ENCODE assay signal across 8 mouse cellular contexts in genomic region chr2:156904976-156905717, GRCm38 (mm10). TPM values are rescaled to one million over a fixed set of nuclear protein-coding genes. Genes with fewer than 3 reads are reported as not detected.
DNase-seq lines count a peak whose midpoint lies in the region; ATAC-seq lines count a peak whose summit lies in the region.

No protein-coding gene starts in this region.

- H3K27me3 ChIP-seq in liver, embryonic 11.5 days (replicated peaks; ENCODE audit: control insufficient read depth, insufficient read depth, low read length): no peaks in the 10 kb centered on the region
- H3K27me3 ChIP-seq in embryonic facial prominence, embryonic 14.5 days (replicated peaks; ENCODE audit: control insufficient read depth, insufficient read depth, low read length): no peaks in the 10 kb centered on the region
- no peaks in the 10 kb centered on the region for H3K27me3 ChIP-seq in limb, embryonic 11.5 days (ENCODE audit: control insufficient read depth, insufficient read depth, low read length)

- H3K4me3 ChIP-seq in liver, embryonic 11.5 days (ENCODE audit: low read depth, low read length): no peak overlapping the region
- no peak overlapping the region for H3K4me3 ChIP-seq in embryonic facial prominence, embryonic 14.5 days (ENCODE audit: low read depth, low read length)
- no peak overlapping the region for H3K4me3 ChIP-seq in limb, embryonic 11.5 days (ENCODE audit: low read depth, low read length)

- H3K9ac ChIP-seq in liver, embryonic 11.5 days (ENCODE audit: low read depth, low read length): no peak overlapping the region
- H3K9ac ChIP-seq in embryonic facial prominence, embryonic 14.5 days (ENCODE audit: low read depth, low read length): no peak overlapping the region
- no peak overlapping the region for H3K9ac ChIP-seq in limb, embryonic 11.5 days (ENCODE audit: low read length)

- no peaks in the 10 kb centered on the region for H3K36me3 ChIP-seq in liver, embryonic 11.5 days (ENCODE audit: control insufficient read depth, insufficient read depth, low read length)
- no peaks in the 10 kb centered on the region for H3K36me3 ChIP-seq in embryonic facial prominence, embryonic 14.5 days (ENCODE audit: control insufficient read depth, insufficient read depth, low read length)
- H3K36me3 ChIP-seq in limb, embryonic 11.5 days (ENCODE audit: control insufficient read depth, insufficient read depth, low read length): no peaks in the 10 kb centered on the region

- peak; percentile 52 for DNase-seq in liver
- no peak for DNase-seq in liver, embryonic 11.5 days (ENCODE audit: low spot score)
- peak; percentile 40 to 60 for DNase-seq in adrenal gland, adult 18-20 months (ENCODE audit: low spot score in 2 of 2)
- peak; percentile 43 for DNase-seq in embryonic facial prominence, embryonic 14.5 days (ENCODE audit: low spot score)
- peak; percentile 33 to 68 for DNase-seq in kidney, adult 8-10 months
- DNase-seq in limb, embryonic 11.5 days (ENCODE audit: low spot score): peak; percentile 78
- peak; percentile 81 for DNase-seq in right cerebral cortex, postnatal 14 days

- ATAC-seq in liver, embryonic 11.5 days (replicated peaks; ENCODE audit: low FRiP score): no peak
- ATAC-seq in embryonic facial prominence, embryonic 14.5 days (ENCODE audit: low read depth): 0 out of 2 replicates have a peak, but pooled peaks have one; percentile 60
- ATAC-seq in limb, embryonic 11.5 days (ENCODE audit: insufficient number of reproducible peaks, low FRiP score, low TSS enrichment, low read depth): no peak
- ATAC-seq in activated CD4-positive, CD25-positive, alpha-beta regulatory T cell, adult 4 months: no peak

- no peak overlapping the region for H3K4me2 ChIP-seq in liver, embryonic 11.5 days
- no peak overlapping the region for H3K4me2 ChIP-seq in embryonic facial prominence, embryonic 14.5 days (ENCODE audit: low read depth, low read length)
- no peak overlapping the region for H3K4me2 ChIP-seq in limb, embryonic 11.5 days (ENCODE audit: low read depth, severe bottlenecking)

- no peak overlapping the region for H3K27ac ChIP-seq in liver, embryonic 11.5 days (ENCODE audit: low read depth, low read length)
- no peak overlapping the region for H3K27ac ChIP-seq in embryonic facial prominence, embryonic 14.5 days (replicated peaks; ENCODE audit: low read depth, low read length)
- no peak overlapping the region for H3K27ac ChIP-seq in limb, embryonic 11.5 days (replicated peaks; ENCODE audit: low read depth, low read length)

- no peaks in the 10 kb centered on the region for H3K4me1 ChIP-seq in liver, embryonic 11.5 days (replicated peaks; ENCODE audit: control insufficient read depth, insufficient read depth, low read length)
- H3K4me1 ChIP-seq in embryonic facial prominence, embryonic 14.5 days (ENCODE audit: control insufficient read depth, insufficient read depth, low read length): no peaks in the 10 kb centered on the region
- H3K4me1 ChIP-seq in limb, embryonic 11.5 days (ENCODE audit: control insufficient read depth, insufficient read depth, low read length): no peaks in the 10 kb centered on the region

- H3K9me3 ChIP-seq in liver, embryonic 11.5 days (ENCODE audit: control insufficient read depth, low read length): no peaks in the 10 kb centered on the region
- H3K9me3 ChIP-seq in embryonic facial prominence, embryonic 14.5 days (ENCODE audit: control insufficient read depth, low read length): no peaks in the 10 kb centered on the region
- no peaks in the 10 kb centered on the region for H3K9me3 ChIP-seq in limb, embryonic 11.5 days (ENCODE audit: control insufficient read depth, low read length)

- WGBS in liver, embryonic 11.5 days: 35% methylated on average over 6 of the region's 6 CpGs
- 24% methylated on average over 6 of the region's 6 CpGs for WGBS in embryonic facial prominence, embryonic 14.5 days
- WGBS in limb, embryonic 11.5 days: 14% methylated on average over 6 of the region's 6 CpGs

RNA-seq across cellular contexts. Expression of gene Sla2, which starts 18.2 kb away (rescaled TPM):
- polyA plus RNA-seq in liver, embryonic 11.5 days (2014; fragmentation: Nextera tagmentation; extraction: Ambion mirVana): 11.6 and 11.9 TPM in 2 replicates
- under 1 TPM in 1 of 2 experiments, not detected in 1; 0.22 TPM for total RNA-seq in adrenal gland, adult 18-20 months (2021)
- polyA plus RNA-seq in embryonic facial prominence, embryonic 14.5 days (2014; fragmentation: Nextera tagmentation; extraction: Ambion mirVana): 0.29 and 0.45 TPM in 2 replicates
- 0.51 and 0.52 TPM in 2 replicates for polyA plus RNA-seq in limb, embryonic 11.5 days (2014; fragmentation: Nextera tagmentation; extraction: Ambion mirVana)
- 10 to 100 TPM; 57.8 to 67.4 TPM for polyA plus RNA-seq in activated CD4-positive, CD25-positive, alpha-beta regulatory T cell, adult 4 months (2017; shearing (Covaris generic))

RNA-seq across cellular contexts. Expression of gene Rab5if, which starts 42.2 kb away (rescaled TPM):
- polyA plus RNA-seq in liver, embryonic 11.5 days (2014; fragmentation: Nextera tagmentation; extraction: Ambion mirVana): 247 and 278 TPM in 2 replicates
- total RNA-seq in adrenal gland, adult 18-20 months (2021): 100 to 1,000 TPM; 223 to 330 TPM
- polyA plus RNA-seq in embryonic facial prominence, embryonic 14.5 days (2014; fragmentation: Nextera tagmentation; extraction: Ambion mirVana): 172 and 181 TPM in 2 replicates
- polyA plus RNA-seq in limb, embryonic 11.5 days (2014; fragmentation: Nextera tagmentation; extraction: Ambion mirVana): 190 and 202 TPM in 2 replicates
- 1 to 10 TPM; 4.1 to 7.6 TPM for polyA plus RNA-seq in activated CD4-positive, CD25-positive, alpha-beta regulatory T cell, adult 4 months (2017; shearing (Covaris generic))

RNA-seq across cellular contexts. Expression of gene 4930518I15Rik, which starts 47.4 kb away (rescaled TPM):
- 3.6 and 5.1 TPM in 2 replicates for polyA plus RNA-seq in liver, embryonic 11.5 days (2014; fragmentation: Nextera tagmentation; extraction: Ambion mirVana)
- total RNA-seq in adrenal gland, adult 18-20 months (2021): 1 to 10 TPM; 2.5 to 3.8 TPM
- polyA plus RNA-seq in embryonic facial prominence, embryonic 14.5 days (2014; fragmentation: Nextera tagmentation; extraction: Ambion mirVana): 3.2 and 3.6 TPM in 2 replicates
- 6.3 and 8.0 TPM in 2 replicates for polyA plus RNA-seq in limb, embryonic 11.5 days (2014; fragmentation: Nextera tagmentation; extraction: Ambion mirVana)
- 10 to 100 TPM; 16.3 to 25.4 TPM for polyA plus RNA-seq in activated CD4-positive, CD25-positive, alpha-beta regulatory T cell, adult 4 months (2017; shearing (Covaris generic))

Comparison
In these comparisons a context has a peak if more than half of its experiments do, and no peak if none do; other contexts are left out.
1. RNA of gene Rab5if, which starts 42.2 kb away (polyA plus RNA-seq): 247 to 278 TPM in liver, embryonic 11.5 days, 190 to 202 TPM in limb, embryonic 11.5 days and 172 to 181 TPM in embryonic facial prominence, embryonic 14.5 days; 4.1 to 7.6 TPM in activated CD4-positive, CD25-positive, alpha-beta regulatory T cell, adult 4 months; every median in the first group is over 10 times any median in the second.